Mouse (Mus musculus) forebrain, embryonic 15.5 days (tissue): Measurements from ENCODE around the gene Mki67. TPM values are rescaled to one million over a fixed set of nuclear protein-coding genes. Genes with fewer than 3 reads are reported as not detected.
"Not testable (repeated sequence)": the region's sequence is repeated elsewhere in the genome, so short reads cannot be mapped to it uniquely, and the experiment has no call there.

Experiments used
- ATAC-seq: fragments of 200-750 bp; cut with Nextera tagmentation; replicated peaks from 2 replicates; pipeline ENCODE4 v1.8.0; 2017; ENCODE audit warnings: mild to moderate bottlenecking, moderate TSS enrichment, moderate library complexity
- H3K27ac ChIP-seq: fragments of 300-500 bp; sonication (generic); replicated peaks from 2 replicates; pipeline ENCODE4 v1.5.1; 2015; ENCODE audit warnings: mild to moderate bottlenecking, inconsistent platforms
- H3K27me3 ChIP-seq: fragments of 300-500 bp; sonication (generic); 2 replicates; pipeline ENCODE4 v1.6.1; 2015; ENCODE audit warnings: inconsistent platforms
- H3K36me3 ChIP-seq: fragments of 300-500 bp; sonication (generic); 2 replicates; pipeline ENCODE4 v1.6.1; 2015; ENCODE audit warnings: mild to moderate bottlenecking, inconsistent platforms
- H3K4me1 ChIP-seq: fragments of 300-500 bp; sonication (generic); 2 replicates; pipeline ENCODE4 v1.6.1; 2015; ENCODE audit warnings: inconsistent platforms
- H3K4me2 ChIP-seq: fragments of 300-500 bp; sonication (generic); replicated peaks from 2 replicates; pipeline ENCODE4 v1.6.1; 2015; ENCODE audit warnings: mild to moderate bottlenecking, inconsistent platforms
- H3K4me3 ChIP-seq: fragments of 300-500 bp; sonication (generic); 2 replicates; pipeline ENCODE4 v1.5.1; 2015; ENCODE audit warnings: mild to moderate bottlenecking, inconsistent platforms
- H3K9ac ChIP-seq: fragments of 300-500 bp; sonication (generic); replicated peaks from 2 replicates; pipeline ENCODE4 v1.6.1; 2015; ENCODE audit warnings: mild to moderate bottlenecking, inconsistent platforms
- H3K9me3 ChIP-seq: fragments of 300-500 bp; sonication (generic); 2 replicates; pipeline ENCODE4 v1.6.1; 2016; ENCODE audit warnings: inconsistent platforms
- WGBS: fragments of 180-500 bp; shearing (Covaris S2); methylation state at CpG from one replicate; pipeline ENCODE4 v1.1.7; 2015; ENCODE audit warnings: mixed read lengths; 5-methylcytosine and 5-hydroxymethylcytosine counted together
- polyA plus RNA-seq: library from polyadenylated mRNA; unstranded; fragments of >200 nt; fragmentation: Nextera tagmentation; extraction: Ambion mirVana; gene quantifications from 2 replicates; pipeline ENCODE4 v1.2.1, GENCODE M21; 2015

Gene Mki67
- polyA plus RNA-seq, 1 experiment from 2014 or later, result 18.8 TPM

GRCm38 (mm10) chr7:135713326-135713725 lies 2.8 kb downstream of the Mki67 start:
- Histone ChIP-seq H3K9ac (no peak overlapping the region), H3K4me3 (peak overlapping the region; percentile 65; the same call in 1 of the 2 replicates), H3K27me3 (no peaks in the 10 kb centered on the region), H3K9me3 (no peaks in the 10 kb centered on the region), H3K4me1 (peaks cover 15% of the 10 kb centered on the region), H3K36me3 (no peaks in the 10 kb centered on the region), H3K4me2 (peak overlapping the region; percentile 38), H3K27ac (no peak overlapping the region)
- 61% methylated on average over 8 of the region's 8 CpGs for WGBS
- ATAC-seq, result no peak

GRCm38 (mm10) chr7:135712534-135712933 lies 3.6 kb downstream of the Mki67 start:
- no peaks in the 10 kb centered on the region for H3K27me3 ChIP-seq
- peaks cover 15% of the 10 kb centered on the region for H3K4me1 ChIP-seq
- no peak for ATAC-seq
- no peak overlapping the region for H3K27ac ChIP-seq
- WGBS, result 69% methylated on average over 1 of the region's 1 CpGs
- H3K4me3 ChIP-seq, result peak overlapping the region; percentile 65; the same call in 1 of the 2 replicates
- no peaks in the 10 kb centered on the region for H3K9me3 ChIP-seq
- H3K36me3 ChIP-seq, result no peaks in the 10 kb centered on the region; the same call in 1 of the 2 replicates
- no peak overlapping the region for H3K4me2 ChIP-seq
- no peak overlapping the region for H3K9ac ChIP-seq

- Histone ChIP-seq H3K9me3 (no peaks in the 10 kb centered on the region), H3K27me3 (no peaks in the 10 kb centered on the region), H3K36me3 (no peaks in the 10 kb centered on the region; the same call in 1 of the 2 replicates), H3K4me1 (peaks cover 10% of the 10 kb centered on the region), H3K4me3 (no peak overlapping the region), H3K9ac (no peak overlapping the region), H3K27ac (no peak overlapping the region), H3K4me2 (no peak overlapping the region)
- no peak for ATAC-seq
- 81% methylated on average over 2 of the region's 2 CpGs for WGBS
Observed at GRCm38 (mm10) chr7:135710702-135711101, 5.5 kb downstream of the Mki67 start.

GRCm38 (mm10) chr7:135705753-135706152 lies 10.4 kb downstream of the Mki67 start:
- Histone ChIP-seq H3K4me1 (no peaks in the 10 kb centered on the region), H3K36me3 (peaks cover 5% of the 10 kb centered on the region), H3K9ac (no peak overlapping the region), H3K4me2 (no peak overlapping the region), H3K9me3 (no peaks in the 10 kb centered on the region), H3K4me3 (no peak overlapping the region), H3K27ac (no peak overlapping the region), H3K27me3 (no peaks in the 10 kb centered on the region)
- ATAC-seq, result no peak
- 92% methylated on average over 6 of the region's 6 CpGs for WGBS

- Histone ChIP-seq H3K27ac (no peak overlapping the region), H3K4me3 (no peak overlapping the region), H3K36me3 (peaks cover 9% of the 10 kb centered on the region), H3K4me2 (no peak overlapping the region), H3K4me1 (no peaks in the 10 kb centered on the region), H3K9me3 (no peaks in the 10 kb centered on the region), H3K27me3 (no peaks in the 10 kb centered on the region), H3K9ac (no peak overlapping the region)
- ATAC-seq, result no peak
- WGBS, result 73% methylated on average over 1 of the region's 1 CpGs
Observed at GRCm38 (mm10) chr7:135705083-135705482, 11.1 kb downstream of the Mki67 start.

GRCm38 (mm10) chr7:135704251-135704650 lies 11.9 kb downstream of the Mki67 start:
- Histone ChIP-seq H3K27ac (no peak overlapping the region), H3K27me3 (no peaks in the 10 kb centered on the region), H3K36me3 (peaks cover 9% of the 10 kb centered on the region), H3K9ac (no peak overlapping the region), H3K4me2 (no peak overlapping the region), H3K9me3 (no peaks in the 10 kb centered on the region), H3K4me1 (no peaks in the 10 kb centered on the region), H3K4me3 (no peak overlapping the region)
- no peak for ATAC-seq
- 97% methylated on average over 8 of the region's 8 CpGs for WGBS

- 95% methylated on average over 9 of the region's 9 CpGs for WGBS
- no peak overlapping the region for H3K9ac ChIP-seq
- H3K4me3 ChIP-seq, result no peak overlapping the region
- H3K27ac ChIP-seq, result no peak overlapping the region
- H3K4me1 ChIP-seq, result no peaks in the 10 kb centered on the region
- no peaks in the 10 kb centered on the region for H3K27me3 ChIP-seq
- H3K9me3 ChIP-seq, result no peaks in the 10 kb centered on the region
- H3K4me2 ChIP-seq, result no peak overlapping the region
- ATAC-seq, result no peak
- H3K36me3 ChIP-seq, result peaks cover 9% of the 10 kb centered on the region
Observed at GRCm38 (mm10) chr7:135703600-135704148, 12.5 kb downstream of the Mki67 start.

- 89% methylated on average over 6 of the region's 6 CpGs for whole genome bisulfite sequencing
- H3K36me3 ChIP-seq, result peaks cover 24% of the 10 kb centered on the region
- not testable (repeated sequence) for H3K4me2 ChIP-seq, H3K9ac ChIP-seq, ATAC-seq, H3K4me3 ChIP-seq, H3K9me3 ChIP-seq, H3K27ac ChIP-seq, H3K4me1 ChIP-seq, H3K27me3 ChIP-seq
Observed at GRCm38 (mm10) chr7:135699351-135699750, 16.8 kb downstream of the Mki67 start.

- H3K27me3 ChIP-seq, result no peaks in the 10 kb centered on the region
- no peak overlapping the region for H3K9ac ChIP-seq
- H3K4me1 ChIP-seq, result no peaks in the 10 kb centered on the region
- 98% methylated on average over 2 of the region's 2 CpGs for WGBS
- ATAC-seq, result no peak
- no peaks in the 10 kb centered on the region for H3K9me3 ChIP-seq
- no peak overlapping the region for H3K4me3 ChIP-seq
- no peak overlapping the region for H3K27ac ChIP-seq
- H3K4me2 ChIP-seq, result no peak overlapping the region
- H3K36me3 ChIP-seq, result peaks cover 28% of the 10 kb centered on the region
Observed at GRCm38 (mm10) chr7:135698362-135698761, 17.8 kb downstream of the Mki67 start.

GRCm38 (mm10) chr7:135697021-135697740 lies 19.0 kb downstream of the Mki67 start:
- H3K4me1 ChIP-seq, H3K9ac ChIP-seq, ATAC-seq, H3K4me3 ChIP-seq, H3K27me3 ChIP-seq, H3K27ac ChIP-seq, H3K4me2 ChIP-seq, H3K9me3 ChIP-seq: not testable (repeated sequence)
- 78% methylated on average over 5 of the region's 5 CpGs for WGBS
- H3K36me3 ChIP-seq, result peaks cover 28% of the 10 kb centered on the region

- Histone ChIP-seq H3K4me2 (no peak overlapping the region), H3K9me3 (no peaks in the 10 kb centered on the region), H3K4me3 (no peak overlapping the region), H3K9ac (no peak overlapping the region), H3K4me1 (no peaks in the 10 kb centered on the region), H3K36me3 (peaks cover 30% of the 10 kb centered on the region), H3K27me3 (no peaks in the 10 kb centered on the region), H3K27ac (no peak overlapping the region)
- no peak for ATAC-seq
- 83% methylated on average over 4 of the region's 4 CpGs for WGBS
Observed at GRCm38 (mm10) chr7:135696127-135696526, 20.0 kb downstream of the Mki67 start.

- H3K27ac ChIP-seq, result no peak overlapping the region
- no peak overlapping the region for H3K4me3 ChIP-seq
- no peak for ATAC-seq
- no peak overlapping the region for H3K9ac ChIP-seq
- no peaks in the 10 kb centered on the region for H3K9me3 ChIP-seq
- no peaks in the 10 kb centered on the region for H3K4me1 ChIP-seq
- H3K27me3 ChIP-seq, result no peaks in the 10 kb centered on the region
- H3K4me2 ChIP-seq, result no peak overlapping the region
- 89% methylated on average over 5 of the region's 5 CpGs for WGBS
- peaks cover 30% of the 10 kb centered on the region for H3K36me3 ChIP-seq
Observed at GRCm38 (mm10) chr7:135694796-135695195, 21.4 kb downstream of the Mki67 start.

GRCm38 (mm10) chr7:135694130-135694529 lies 22.0 kb downstream of the Mki67 start:
- 93% methylated on average over 4 of the region's 4 CpGs for WGBS
- no peak overlapping the region for H3K9ac ChIP-seq
- H3K4me2 ChIP-seq, result no peak overlapping the region
- H3K27ac ChIP-seq, result no peak overlapping the region
- no peaks in the 10 kb centered on the region for H3K4me1 ChIP-seq
- no peak for ATAC-seq
- H3K9me3 ChIP-seq, result no peaks in the 10 kb centered on the region
- peaks cover 34% of the 10 kb centered on the region for H3K36me3 ChIP-seq
- no peak overlapping the region for H3K4me3 ChIP-seq
- H3K27me3 ChIP-seq, result no peaks in the 10 kb centered on the region
